Mouse (Mus musculus) neural tube, embryonic 13.5 days (tissue): Measurements from ENCODE around the gene Lcn4. TPM values are rescaled to one million over a fixed set of nuclear protein-coding genes. Genes with fewer than 3 reads are reported as not detected.

Experiments
- ATAC-seq: fragments of 200-750 bp; cut with Nextera tagmentation; 2 replicates; pipeline ENCODE4 v1.8.0; 2017; ENCODE audit warnings: low read depth, mild to moderate bottlenecking, moderate TSS enrichment, moderate library complexity
- H3K27ac ChIP-seq: fragments of 300-500 bp; sonication (generic); replicated peaks from 2 replicates; pipeline ENCODE4 v1.5.1; 2015; ENCODE audit warnings: moderate library complexity, mild to moderate bottlenecking, inconsistent platforms
- H3K27me3 ChIP-seq: fragments of 300-500 bp; sonication (generic); 2 replicates; pipeline ENCODE4 v1.6.1; 2015; ENCODE audit warnings: mild to moderate bottlenecking, inconsistent platforms
- H3K36me3 ChIP-seq: fragments of 300-500 bp; sonication (generic); 2 replicates; pipeline ENCODE4 v1.6.1; 2015; ENCODE audit warnings: mild to moderate bottlenecking, inconsistent platforms
- H3K4me1 ChIP-seq: fragments of 300-500 bp; sonication (generic); replicated peaks from 2 replicates; pipeline ENCODE4 v1.6.1; 2015; ENCODE audit warnings: inconsistent platforms
- H3K4me2 ChIP-seq: fragments of 300-500 bp; sonication (generic); 2 replicates; pipeline ENCODE4 v1.6.1; 2015; ENCODE audit warnings: inconsistent platforms, mild to moderate bottlenecking, moderate library complexity
- H3K4me3 ChIP-seq: fragments of 300-500 bp; sonication (generic); 2 replicates; pipeline ENCODE4 v1.5.1; 2015; ENCODE audit warnings: mild to moderate bottlenecking, inconsistent platforms
- H3K9ac ChIP-seq: fragments of 300-500 bp; sonication (generic); 2 replicates; pipeline ENCODE4 v1.6.1; 2015; ENCODE audit warnings: moderate library complexity, mild to moderate bottlenecking, inconsistent platforms
- H3K9me3 ChIP-seq: fragments of 300-500 bp; sonication (generic); 2 replicates; pipeline ENCODE4 v1.6.1; 2016; ENCODE audit warnings: inconsistent platforms
- WGBS: fragments of 180-500 bp; shearing (Covaris S2); methylation state at CpG from one replicate; pipeline ENCODE4 v1.1.7; 2015; 5-methylcytosine and 5-hydroxymethylcytosine counted together
- polyA plus RNA-seq: library from polyadenylated mRNA; unstranded; fragments of >200 nt; fragmentation: Nextera tagmentation; extraction: Ambion mirVana; gene quantifications from 2 replicates; pipeline ENCODE4 v1.2.1, GENCODE M21; 2015

Lcn4 gene
- polyA plus RNA-seq, 1 experiment from 2014 or later: not detected

DNA sequence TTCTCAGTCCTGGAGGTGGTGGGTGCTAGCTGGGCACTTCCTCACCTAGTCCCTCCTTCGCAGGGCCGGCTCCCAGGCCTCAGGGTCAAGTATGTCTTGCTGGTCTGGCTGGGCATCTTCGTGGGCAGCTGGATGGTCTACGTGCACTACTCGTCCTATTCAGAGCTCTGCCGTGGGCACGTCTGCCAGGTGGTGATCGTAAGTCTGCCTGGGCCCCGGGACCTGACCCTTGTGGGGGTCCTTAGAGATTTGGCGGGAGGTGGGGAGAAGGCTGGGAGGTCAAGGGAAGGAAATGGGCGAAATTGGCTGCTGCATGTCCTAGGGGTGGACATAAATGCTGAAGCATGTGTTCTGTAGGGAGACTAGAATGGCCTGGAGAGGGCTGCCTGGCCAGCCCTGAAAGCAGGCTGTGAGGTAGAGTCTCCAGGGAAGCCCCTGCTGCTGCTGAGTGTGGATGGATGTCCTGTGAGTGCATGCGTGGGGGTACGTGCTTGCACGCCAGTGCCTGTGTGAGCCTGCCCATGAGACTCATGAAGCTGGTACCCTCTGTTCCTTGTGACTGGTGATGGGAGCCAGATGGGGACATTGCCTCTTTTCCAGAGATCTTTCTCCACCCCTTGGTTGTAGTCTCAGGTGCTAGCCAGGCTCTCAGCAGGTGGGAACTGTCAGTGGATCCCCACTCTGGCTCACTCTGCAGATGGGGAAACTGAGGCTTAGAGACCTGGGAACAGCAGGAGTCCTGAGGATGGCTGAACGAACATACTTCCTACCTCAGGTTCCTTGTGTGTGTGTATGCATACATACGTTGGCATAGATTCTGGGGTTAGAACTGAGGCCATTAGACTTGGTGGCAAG, 38.3 kb downstream of the Lcn4 start:
- Histone ChIP-seq H3K36me3 (peaks cover 42% of the 10 kb centered on the region), H3K9me3 (no peaks in the 10 kb centered on the region), H3K9ac (peak overlapping the region; percentile 57), H3K4me1 (peaks cover 91% of the 10 kb centered on the region), H3K4me2 (peak overlapping the region; percentile 24), H3K4me3 (no peak overlapping the region), H3K27ac (no peak overlapping the region; the same call in 1 of the 2 replicates), H3K27me3 (no peaks in the 10 kb centered on the region)
- WGBS: 76% methylated on average over 16 of the region's 16 CpGs
- no peak for ATAC-seq

DNA sequence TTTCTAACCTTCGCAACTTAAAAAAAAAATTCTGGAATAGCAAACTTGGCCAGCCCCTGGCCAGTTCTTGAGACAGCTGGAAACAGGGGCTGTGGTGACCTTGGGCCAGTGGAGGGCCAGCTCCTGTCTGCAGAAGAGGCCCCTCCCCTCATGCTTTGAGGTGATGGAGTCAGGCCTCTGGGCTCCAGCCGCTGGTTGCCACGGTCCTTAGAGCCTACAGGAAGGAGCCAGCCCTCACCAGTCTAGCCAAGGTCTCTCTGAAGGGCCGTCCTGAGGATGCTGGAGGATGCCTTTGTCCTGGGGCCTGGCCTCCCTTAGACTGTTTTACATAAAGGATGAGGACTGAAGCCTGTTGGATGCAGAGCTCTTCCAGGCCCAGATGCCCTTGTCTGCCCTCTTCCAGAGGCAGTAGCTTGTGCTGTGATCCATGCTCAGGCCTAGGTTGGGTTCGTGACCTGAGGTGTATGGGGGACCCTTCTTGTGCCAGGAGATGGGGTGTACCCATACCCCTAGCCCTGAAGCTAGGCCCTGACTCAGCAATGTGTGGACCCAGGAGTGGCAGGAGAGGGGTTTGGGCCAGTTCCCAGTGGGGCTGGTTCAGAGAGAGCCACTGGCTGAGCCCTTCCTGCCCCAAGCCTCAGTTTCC, 42.2 kb downstream of the Lcn4 start:
- H3K4me1 ChIP-seq: peaks cover 60% of the 10 kb centered on the region
- peak overlapping the region; percentile 97 for H3K9ac ChIP-seq
- WGBS: 21% methylated on average over 5 of the region's 5 CpGs
- H3K4me2 ChIP-seq: peak overlapping the region; percentile 89
- peak overlapping the region; percentile 78 for H3K4me3 ChIP-seq
- H3K36me3 ChIP-seq: peaks cover 3% of the 10 kb centered on the region; the same call in 1 of the 2 replicates
- H3K27ac ChIP-seq: peak overlapping the region; percentile 89
- 0 out of 2 replicates have a peak, but pooled peaks cover 4% of the 10 kb centered on the region for H3K27me3 ChIP-seq
- peak; percentile 34 for ATAC-seq
- H3K9me3 ChIP-seq: no peaks in the 10 kb centered on the region

DNA sequence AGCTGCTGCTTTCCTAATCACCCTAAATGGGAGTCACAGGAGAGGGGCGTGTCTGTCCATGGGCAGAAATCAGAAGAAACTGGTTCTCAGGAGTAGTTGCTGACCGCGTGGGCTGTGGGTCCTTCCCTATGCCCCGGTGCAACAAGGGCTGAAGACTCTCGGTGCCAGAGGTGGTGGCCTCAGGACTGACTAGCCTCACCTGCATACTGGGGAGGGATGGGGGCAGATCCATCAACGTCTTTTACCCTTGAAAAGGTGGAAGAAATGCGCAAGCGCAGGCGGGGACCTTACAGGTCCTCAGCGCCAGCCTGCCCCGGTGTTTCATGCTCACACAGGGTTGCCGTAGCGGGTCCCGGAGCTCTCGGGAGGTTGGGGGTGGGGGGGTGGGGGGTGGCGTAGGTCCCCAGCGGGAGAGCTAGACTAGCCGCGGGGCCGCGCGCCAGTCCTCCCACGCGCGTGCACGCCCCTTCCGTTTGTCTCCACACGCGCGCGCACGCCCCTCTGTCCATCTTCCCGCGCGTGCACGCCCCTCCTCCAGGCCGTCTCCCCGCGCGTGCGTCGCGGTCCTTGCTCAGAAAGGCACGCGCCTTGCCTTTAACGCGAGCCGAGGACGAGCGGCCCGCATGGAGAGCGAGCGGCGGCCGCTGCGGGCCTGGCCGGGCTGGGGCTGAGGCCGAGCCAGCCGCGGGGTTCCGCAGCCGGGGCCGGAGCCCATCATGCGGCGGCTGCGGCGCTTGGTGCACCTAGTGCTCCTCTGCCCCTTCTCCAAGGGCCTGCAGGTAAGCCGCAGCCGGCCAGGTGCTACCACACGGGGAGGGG, 43.0 kb downstream of the Lcn4 start, which contains the start of gene Fam69b:
Gene Fam69b (plus strand): TSS at position 537 of the 819 bp plus-strand sequence.
- H3K27ac ChIP-seq: peak within 1 kb of the TSS; percentile 89
- H3K9me3 ChIP-seq: no peaks in the 10 kb centered on the region
- H3K4me1 ChIP-seq: peaks cover 52% of the 10 kb centered on the region
- H3K27me3 ChIP-seq: 0 out of 2 replicates have a peak, but pooled peaks cover 4% of the 10 kb centered on the region
- peak within 1 kb of the TSS; percentile 78 for H3K4me3 ChIP-seq
- peak within 1 kb of the TSS; percentile 97 for H3K9ac ChIP-seq
- under 1% methylated on average over 68 of the region's 70 CpGs for WGBS
- peak; percentile 86 for ATAC-seq
- H3K4me2 ChIP-seq: peak within 1 kb of the TSS; percentile 89
- no peaks in the 10 kb centered on the region for H3K36me3 ChIP-seq

DNA sequence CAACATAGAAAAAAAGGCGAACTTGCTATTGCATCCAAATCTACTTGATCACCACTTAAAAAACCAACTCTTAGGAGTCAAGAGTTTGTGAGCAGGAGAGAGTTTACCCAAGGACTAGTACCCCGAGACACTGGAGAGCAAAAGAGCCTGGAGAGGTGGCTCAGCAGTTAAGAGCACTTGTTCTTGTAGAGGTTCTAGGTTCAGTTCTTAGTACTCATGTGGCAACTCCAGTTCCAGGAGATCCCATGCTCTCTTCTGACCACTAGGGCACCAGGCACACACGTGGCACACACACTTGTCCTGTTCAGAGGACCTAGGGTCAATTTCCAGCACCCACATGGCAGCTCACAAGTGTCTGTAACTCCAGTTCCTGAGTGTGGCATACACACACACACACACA, 45.0 kb downstream of the Lcn4 start:
- Histone ChIP-seq H3K9me3 (no peaks in the 10 kb centered on the region), H3K9ac (no peak overlapping the region), H3K36me3 (no peaks in the 10 kb centered on the region), H3K4me1 (peaks cover 31% of the 10 kb centered on the region), H3K4me2 (no peak overlapping the region), H3K4me3 (no peak overlapping the region), H3K27me3 (0 out of 2 replicates have a peak, but pooled peaks cover 4% of the 10 kb centered on the region), H3K27ac (no peak overlapping the region)
- 76% methylated on average over 3 of the region's 3 CpGs for WGBS
- ATAC-seq: no peak

DNA sequence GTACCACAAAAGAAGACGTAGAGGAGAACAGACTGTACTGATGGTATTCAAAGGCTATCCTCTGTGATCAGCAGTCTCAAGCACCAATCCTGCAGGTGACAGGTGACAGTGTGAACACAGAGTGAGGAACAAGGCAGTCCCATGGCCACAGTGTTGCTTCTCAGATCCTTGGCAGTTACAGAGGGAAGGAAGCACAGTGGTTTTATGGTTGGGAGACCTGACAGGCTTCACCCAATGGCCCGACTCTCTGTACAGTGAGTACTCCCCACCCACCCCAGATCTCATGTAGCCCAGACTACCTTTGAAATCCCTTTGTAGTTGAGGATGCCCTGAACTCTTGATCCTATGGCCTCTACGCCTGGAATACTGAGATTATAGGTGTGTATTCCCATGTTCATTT, 45.7 kb downstream of the Lcn4 start:
- Histone ChIP-seq H3K27me3 (0 out of 2 replicates have a peak, but pooled peaks cover 4% of the 10 kb centered on the region), H3K27ac (no peak overlapping the region), H3K9ac (no peak overlapping the region), H3K4me1 (peaks cover 25% of the 10 kb centered on the region), H3K9me3 (no peaks in the 10 kb centered on the region), H3K36me3 (no peaks in the 10 kb centered on the region), H3K4me3 (no peak overlapping the region), H3K4me2 (no peak overlapping the region)
- WGBS: 86% methylated on average over 3 of the region's 3 CpGs
- ATAC-seq: no peak

DNA sequence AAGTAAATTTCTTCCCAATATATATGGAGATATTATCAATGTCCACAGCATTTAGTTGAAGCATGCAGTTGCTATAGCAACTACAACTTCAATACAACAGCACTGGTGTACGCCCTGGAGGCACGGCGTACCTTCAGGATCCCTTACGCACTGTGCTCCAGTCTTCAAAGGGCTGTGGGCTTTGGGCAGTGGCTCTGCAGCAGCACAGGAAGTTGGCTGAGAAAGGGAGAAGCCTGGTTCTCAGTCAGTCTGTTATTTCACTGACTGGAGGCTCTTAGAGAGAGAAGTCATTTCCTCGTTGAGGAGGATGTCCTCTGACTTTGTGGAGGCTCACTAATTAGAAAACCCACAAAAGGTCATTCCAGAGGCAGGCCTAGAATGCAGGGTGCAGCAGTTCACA, 48.1 kb downstream of the Lcn4 start:
- Histone ChIP-seq H3K36me3 (no peaks in the 10 kb centered on the region), H3K4me2 (no peak overlapping the region), H3K27me3 (0 out of 2 replicates have a peak, but pooled peaks cover 4% of the 10 kb centered on the region), H3K9ac (no peak overlapping the region), H3K4me1 (peaks cover 6% of the 10 kb centered on the region; the same call in 1 of the 2 replicates), H3K27ac (no peak overlapping the region), H3K4me3 (no peak overlapping the region), H3K9me3 (no peaks in the 10 kb centered on the region)
- WGBS: 68% methylated on average over 5 of the region's 5 CpGs
- ATAC-seq: no peak

DNA sequence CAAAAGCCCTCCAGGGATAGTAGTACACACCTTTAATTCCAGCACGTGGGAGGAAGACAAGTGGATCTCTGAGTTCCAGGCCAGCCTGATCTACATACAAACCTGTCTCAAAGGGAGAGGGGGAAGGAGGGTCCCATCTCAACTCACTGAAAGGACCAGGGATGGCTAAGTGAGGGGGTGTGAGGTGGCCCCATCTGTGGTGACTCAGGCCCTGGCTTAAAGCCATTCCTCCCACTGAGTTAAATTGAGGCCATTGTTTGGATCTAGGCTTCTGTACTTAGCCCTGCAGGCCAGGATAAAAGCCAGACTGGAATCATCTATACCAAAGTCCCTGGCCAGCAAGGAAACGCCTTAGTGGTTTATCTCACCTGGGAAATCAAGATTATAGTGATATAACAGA, 49.8 kb downstream of the Lcn4 start:
- Histone ChIP-seq H3K27ac (no peak overlapping the region), H3K4me2 (no peak overlapping the region), H3K4me3 (no peak overlapping the region), H3K9ac (no peak overlapping the region), H3K9me3 (no peaks in the 10 kb centered on the region), H3K36me3 (no peaks in the 10 kb centered on the region), H3K27me3 (0 out of 2 replicates have a peak, but pooled peaks cover 4% of the 10 kb centered on the region), H3K4me1 (no peaks in the 10 kb centered on the region)
- ATAC-seq: no peak
- WGBS: 52% methylated on average over 2 of the region's 2 CpGs

DNA sequence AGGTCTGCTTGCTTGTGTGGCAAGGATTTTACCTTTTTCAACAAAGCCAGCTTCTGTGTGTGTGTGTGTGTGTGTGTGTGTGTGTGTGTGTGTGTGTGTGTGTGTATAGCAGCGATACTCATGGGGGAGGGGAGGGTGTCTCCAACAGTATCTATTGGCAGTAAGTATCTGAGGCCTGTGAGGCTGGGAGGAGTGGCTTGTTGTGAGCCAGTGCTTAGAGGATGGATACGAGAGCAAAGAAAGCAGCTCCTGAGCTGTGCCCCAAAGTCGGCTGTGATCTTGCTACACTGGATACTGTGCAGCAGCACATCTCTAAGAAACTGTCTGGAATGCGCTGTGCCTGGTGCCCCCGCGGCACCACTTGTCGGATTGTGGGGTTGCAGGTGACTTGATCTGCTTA, 53.2 kb downstream of the Lcn4 start:
- H3K4me3 ChIP-seq: no peak overlapping the region
- H3K27ac ChIP-seq: no peak overlapping the region
- H3K4me2 ChIP-seq: no peak overlapping the region
- no peaks in the 10 kb centered on the region for H3K4me1 ChIP-seq
- WGBS: 64% methylated on average over 7 of the region's 7 CpGs
- H3K36me3 ChIP-seq: no peaks in the 10 kb centered on the region
- H3K9ac ChIP-seq: no peak overlapping the region
- ATAC-seq: no peak
- no peaks in the 10 kb centered on the region for H3K9me3 ChIP-seq
- H3K27me3 ChIP-seq: no peaks in the 10 kb centered on the region

Other genes with a start within 250 kb of the Lcn4 start
- 18.4 and 20.7 TPM in 2 replicates for gene Sec16a, start 226.1 kb downstream of the Lcn4 start, polyA plus RNA-seq
- 19.3 and 20.5 TPM in 2 replicates for gene Notch1, start 154.6 kb downstream of the Lcn4 start, polyA plus RNA-seq
- gene Egfl7, start 91.3 kb downstream of the Lcn4 start, polyA plus RNA-seq: 78.3 and 82.0 TPM in 2 replicates
- gene Gm20532, start 84.6 kb downstream of the Lcn4 start, polyA plus RNA-seq: not detected in 2 replicates
- gene Agpat2, start 66.9 kb downstream of the Lcn4 start, polyA plus RNA-seq: 6.0 and 7.4 TPM in 2 replicates
- 91.8 and 101 TPM in 2 replicates for gene Fam69b, start 42.8 kb downstream of the Lcn4 start, polyA plus RNA-seq
- not detected in 2 replicates for gene Abo, start 193.7 kb upstream of the Lcn4 start, polyA plus RNA-seq
- 27.6 and 29.0 TPM in 2 replicates for gene Surf6, start 231.6 kb upstream of the Lcn4 start, polyA plus RNA-seq
- 129 TPM in 2 replicates for gene Med22, start 239.4 kb upstream of the Lcn4 start, polyA plus RNA-seq
- gene Rpl7a, start 239.5 kb upstream of the Lcn4 start, polyA plus RNA-seq: 457 and 479 TPM in 2 replicates
- 55.8 and 64.2 TPM in 2 replicates for gene Surf2, start 245.1 kb upstream of the Lcn4 start, polyA plus RNA-seq
- 78.8 and 86.4 TPM in 2 replicates for gene Surf1, start 245.2 kb upstream of the Lcn4 start, polyA plus RNA-seq